Mouse (Mus musculus) brain, adult 2 months (tissue): Measurements from ENCODE around the gene Tuba1a.
A peak's percentile ranks its signal among the peaks of the same experiment; 100 is the strongest.
"Not testable (repeated sequence)": the region's sequence is repeated elsewhere in the genome, so short reads cannot be mapped to it uniquely, and the experiment has no call there.

Experiments
- DNase-seq: peaks from one replicate; pipeline ENCODE4 v3.0.0; 2011; ENCODE audit warnings: low read depth, low spot score

Gene Tuba1a

DNA sequence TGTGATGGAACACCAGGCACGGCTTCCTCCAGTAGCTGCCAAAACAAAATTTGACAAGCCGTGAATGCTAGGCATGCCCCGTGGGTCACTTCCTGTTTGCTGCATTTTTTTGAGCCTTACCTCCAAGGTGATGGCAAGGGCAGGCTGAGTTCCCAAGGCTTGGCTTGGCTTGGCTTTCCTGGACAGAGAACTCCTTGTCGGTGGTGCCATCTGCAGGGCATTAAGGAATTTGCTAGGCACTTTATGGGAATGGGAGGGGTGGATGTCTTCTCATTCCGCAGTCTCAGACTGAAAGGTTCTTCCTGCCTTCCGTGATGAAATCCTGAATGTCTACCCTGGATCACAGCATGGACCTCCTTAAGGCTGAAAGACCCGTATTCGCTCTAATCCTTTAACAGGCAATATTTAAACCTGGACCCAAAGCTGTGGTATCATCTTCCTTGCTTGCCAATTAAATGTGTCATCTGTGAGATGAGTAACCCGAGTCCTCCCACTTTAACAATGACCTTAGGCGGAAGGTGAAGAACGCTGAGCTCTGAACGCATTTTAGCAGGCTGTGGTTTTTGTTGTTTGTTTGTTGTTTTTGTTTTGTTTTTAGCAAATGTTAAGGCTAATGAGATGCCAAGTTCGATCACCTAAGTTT is 24.8 kb downstream of the Tuba1a start:
- DNase-seq, result peak; percentile 95

- no peak for DNase-seq
These were observed 25.9 kb downstream of the Tuba1a start for GRCm38 (mm10) chr15:98927566-98927965.

DNA sequence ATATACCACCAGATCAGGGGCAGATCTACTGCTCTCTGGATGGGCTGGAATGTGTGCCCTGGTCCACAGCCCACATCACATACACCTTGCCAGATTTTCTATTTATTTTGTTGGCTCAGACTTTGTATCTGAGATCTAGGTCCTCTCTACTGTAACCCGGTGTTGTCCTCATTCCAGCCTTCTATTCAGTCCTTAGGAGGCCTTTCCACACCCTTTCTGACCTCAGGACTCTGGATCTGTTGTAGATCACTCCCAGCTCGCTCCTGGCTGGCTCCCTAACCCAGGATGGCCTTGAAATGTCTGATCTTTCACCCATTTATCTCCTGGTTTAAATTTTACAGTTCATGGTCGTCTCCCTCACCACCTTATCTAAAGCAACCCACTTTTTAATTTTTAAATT is 28.8 kb downstream of the Tuba1a start:
- DNase-seq, result no peak

DNA sequence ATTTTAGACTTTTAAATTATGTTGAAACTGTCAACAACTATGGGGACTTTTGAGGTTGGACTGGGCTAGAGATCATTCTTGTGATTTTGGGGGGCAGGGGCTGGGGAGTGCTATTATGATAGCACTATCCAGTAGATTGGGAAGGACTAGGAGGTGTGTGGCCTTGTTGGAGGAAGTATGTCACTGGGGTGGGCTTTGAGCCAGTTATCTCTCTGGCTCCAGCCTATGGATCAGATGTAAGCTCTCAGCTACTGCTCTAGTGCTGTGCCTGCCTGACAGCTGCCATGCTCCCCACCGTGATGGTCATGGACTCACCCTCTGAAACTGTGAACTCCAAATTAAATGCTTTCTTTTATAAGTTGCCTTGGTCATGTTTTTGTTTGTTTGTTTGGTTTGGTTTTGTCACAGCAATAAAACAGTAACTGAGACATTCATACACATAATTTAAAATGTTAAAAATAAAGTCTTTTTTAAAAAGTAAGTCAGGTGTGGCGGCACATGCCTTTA is 30.4 kb downstream of the Tuba1a start:
- DNase-seq, result no peak

DNA sequence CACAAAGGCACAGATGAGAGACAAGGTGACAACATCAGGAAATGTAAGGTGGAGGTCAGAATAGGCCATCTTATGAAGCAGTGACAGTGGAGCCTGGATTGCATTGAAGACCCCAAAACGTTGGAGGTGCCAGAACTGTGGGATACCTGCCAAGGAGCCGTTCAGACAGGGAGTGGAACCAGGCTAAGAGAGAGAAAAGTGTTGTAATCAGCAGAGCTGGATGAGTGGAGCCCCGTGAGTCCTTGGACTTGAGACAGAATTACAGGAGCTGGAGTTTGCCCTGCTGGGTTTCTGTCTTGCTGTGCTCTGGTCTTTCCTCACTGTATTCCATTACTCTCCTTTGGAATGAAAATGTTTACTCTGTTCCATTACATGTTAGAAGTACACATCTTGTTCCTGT is 30.9 kb downstream of the Tuba1a start:
- DNase-seq, result no peak

GRCm38 (mm10) chr15:98921510-98921909 is 32.0 kb downstream of the Tuba1a start:
- no peak for DNase-seq

DNA sequence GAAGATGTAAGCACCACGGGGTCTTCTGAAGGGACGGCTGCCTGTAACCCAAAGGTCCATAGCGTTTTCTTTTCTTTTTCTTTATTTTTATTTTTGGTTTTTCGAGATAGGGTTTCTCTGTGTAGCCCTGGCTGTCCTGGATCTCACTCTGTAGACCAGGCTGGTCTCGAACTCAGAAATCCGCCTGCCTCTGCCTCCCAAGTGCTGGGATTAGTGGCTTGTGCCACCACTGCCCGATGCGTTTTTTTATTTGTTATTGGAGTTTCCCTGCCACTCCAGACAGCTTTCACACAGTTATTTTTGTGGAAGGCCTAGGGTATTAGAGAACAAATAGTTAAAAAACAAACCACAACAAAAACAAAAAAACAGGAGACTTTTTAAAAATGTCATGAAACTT is 35.0 kb downstream of the Tuba1a start:
- DNase-seq, result not testable (repeated sequence)

DNA sequence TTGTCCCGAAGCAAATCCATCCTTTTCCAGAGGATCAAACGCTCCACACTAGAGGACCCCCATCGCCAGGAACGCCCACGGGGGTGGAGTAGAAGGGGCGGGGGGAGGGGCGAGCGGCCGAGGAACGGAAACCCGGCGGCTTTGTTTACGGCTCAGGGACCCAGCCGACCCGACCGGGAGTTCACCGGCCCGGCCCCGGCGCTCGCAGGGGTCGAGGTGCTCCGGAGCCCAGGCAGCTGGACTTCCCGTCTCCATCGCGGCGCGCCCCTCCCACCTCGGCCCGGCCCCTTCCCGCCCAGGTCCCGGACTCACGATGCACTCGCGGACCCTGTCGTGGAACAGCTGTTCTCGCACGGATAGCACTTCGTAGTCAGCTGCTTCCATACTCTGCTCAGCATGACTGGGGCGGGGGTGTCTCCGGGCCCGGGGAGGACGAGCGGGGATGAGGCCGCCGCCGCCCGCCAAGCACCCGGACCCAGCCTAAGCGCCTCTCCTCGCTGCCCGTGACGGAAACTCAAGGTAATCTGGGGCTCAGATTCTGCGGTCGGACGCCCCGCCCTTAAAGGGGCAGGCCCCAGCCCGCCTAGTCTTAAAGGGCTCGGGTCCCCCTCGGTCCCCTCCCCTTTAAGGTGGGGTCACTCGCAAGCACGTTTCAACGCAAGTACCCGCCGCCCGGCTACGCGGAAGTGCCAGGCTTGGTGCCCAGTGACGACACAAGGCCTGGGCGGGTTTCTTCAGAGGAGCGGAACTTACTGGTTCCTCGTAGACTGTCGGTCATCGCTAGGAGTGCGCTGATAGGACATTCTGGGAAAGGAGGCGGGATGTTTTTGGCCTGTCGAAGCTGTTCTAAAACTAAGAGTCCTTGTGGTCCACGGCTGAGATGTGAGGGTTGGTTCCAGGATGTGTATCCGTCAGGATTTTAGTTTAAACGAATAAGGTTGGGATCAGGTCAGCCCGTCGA is 35.7 kb downstream of the Tuba1a start, which contains the start of gene Lmbr1l:
TSS of gene Lmbr1l (minus strand) at position 694 of the 961 bp plus-strand sequence.
- peak; percentile 100 for DNase-seq

GRCm38 (mm10) chr15:98917091-98917490 is 36.4 kb downstream of the Tuba1a start:
- no peak for DNase-seq

DNA sequence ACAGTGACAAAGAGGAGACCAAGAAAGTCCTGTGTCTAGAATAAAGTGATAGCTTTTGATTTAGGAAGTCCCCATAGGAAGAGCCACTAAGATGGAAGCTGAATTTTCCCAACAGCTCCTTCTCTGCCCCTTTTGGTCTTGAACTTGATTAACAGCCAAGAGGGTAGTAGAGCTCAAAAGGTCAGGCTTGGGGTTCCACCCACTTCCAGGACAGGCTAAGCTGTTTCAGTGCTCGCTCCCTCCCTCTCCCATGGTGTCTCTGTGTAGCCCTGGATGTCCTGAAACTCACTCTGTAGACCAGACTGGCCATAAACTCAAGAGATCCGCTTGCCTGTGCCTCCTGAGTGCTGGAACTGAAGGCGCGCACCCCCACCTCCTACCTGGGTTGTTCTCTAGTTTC is 37.5 kb downstream of the Tuba1a start:
- no peak for DNase-seq

- DNase-seq, result no peak
These were observed 38.6 kb downstream of the Tuba1a start for GRCm38 (mm10) chr15:98914903-98915302.

- DNase-seq, result peak; percentile 51
These were observed 48.8 kb downstream of the Tuba1a start for GRCm38 (mm10) chr15:98904692-98905091.

DNA sequence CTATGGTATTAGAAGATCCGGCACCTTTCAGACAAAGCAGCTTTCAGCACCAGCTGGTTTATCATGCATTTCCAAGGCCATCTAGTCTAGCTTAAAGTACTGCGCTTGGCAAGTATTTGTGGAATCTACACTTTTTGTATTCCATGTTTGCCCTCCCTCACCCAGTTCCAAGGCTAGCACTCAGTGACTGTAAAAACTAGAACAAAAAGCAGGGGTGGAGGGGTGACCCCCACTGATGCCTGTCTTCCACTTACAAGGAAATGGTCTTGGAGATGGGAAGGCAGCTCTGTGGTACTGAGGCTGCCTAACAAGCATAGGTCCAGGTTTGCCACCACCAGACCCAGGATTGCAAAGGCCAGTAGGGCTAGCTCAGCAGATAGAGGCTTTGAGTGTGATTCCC is 50.9 kb downstream of the Tuba1a start:
- DNase-seq, result no peak

- no peak for DNase-seq
These were observed 52.0 kb downstream of the Tuba1a start for GRCm38 (mm10) chr15:98901530-98901929.
